Mouse (Mus musculus) olfactory bulb, adult 2 months (tissue): ENCODE measurements around the gene Dcun1d1. TPM values are rescaled to one million over a fixed set of nuclear protein-coding genes. Genes with fewer than 3 reads are reported as not detected.

Source experiments
- H3K27ac ChIP-seq: fragments of 200-500 bp; 2 replicates; pipeline ENCODE4 v1.5.1; 2012; ENCODE audit warnings: low read depth, low read length; ENCODE audit not compliant: insufficient read depth
- H3K4me1 ChIP-seq: fragments of 200-500 bp; 2 replicates; pipeline ENCODE4 v1.6.1; 2012; ENCODE audit warnings: low read length; ENCODE audit not compliant: control insufficient read depth, insufficient read depth
- H3K4me3 ChIP-seq: fragments of 200-500 bp; 2 replicates; pipeline ENCODE4 v1.5.1; 2012; ENCODE audit warnings: mild to moderate bottlenecking, low read depth, low read length, moderate library complexity; ENCODE audit not compliant: insufficient read depth
- CTCF ChIP-seq: fragments of 200-500 bp; IDR thresholded peaks from 2 replicates; pipeline ENCODE4 v1.5.1; 2012; ENCODE audit warnings: low read depth, mild to moderate bottlenecking, low read length, moderate library complexity; ENCODE audit not compliant: insufficient read depth
- POLR2A ChIP-seq: fragments of 200-500 bp; IDR thresholded peaks from 2 replicates; pipeline ENCODE4 v1.6.1; 2012; ENCODE audit warnings: mild to moderate bottlenecking, low read depth, low read length, moderate library complexity; ENCODE audit not compliant: insufficient read depth
- WGBS: fragments of 180-500 bp; shearing (Covaris S2); methylation state at CpG from one replicate; pipeline ENCODE4 v1.1.7; 2018; 5-methylcytosine and 5-hydroxymethylcytosine counted together
- polyA plus RNA-seq: library from polyadenylated mRNA; stranded (reverse); fragments of >200 nt; gene quantifications from 2 replicates; pipeline ENCODE4 v1.2.4, GENCODE M21; 2012; ENCODE audit warnings: low replicate concordance; ENCODE audit not compliant: missing spikeins, insufficient read depth, insufficient read length

Dcun1d1 gene
- polyA plus RNA-seq, 1 experiment = not detected

DNA sequence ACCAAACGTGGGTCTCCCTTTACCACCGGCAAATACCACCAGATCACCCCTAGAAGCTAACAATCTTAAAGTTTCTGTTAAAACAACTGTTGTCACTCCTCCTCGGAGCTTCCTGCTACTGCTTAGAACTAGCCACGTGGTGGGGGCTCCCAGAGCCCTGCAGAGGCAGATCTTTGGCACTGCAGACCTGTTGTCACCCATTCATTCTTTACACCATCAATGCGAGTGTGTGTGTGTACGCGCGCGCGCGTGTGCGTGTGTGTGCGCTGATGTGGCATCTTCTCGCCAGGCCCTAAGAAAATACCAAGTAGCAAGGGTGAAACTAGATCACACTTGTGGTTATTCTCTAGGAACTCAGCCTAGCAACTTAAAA is 3.9 kb downstream of the Dcun1d1 start:
- no peak for TF ChIP-seq POLR2A
- Histone ChIP-seq H3K4me3 (peak overlapping the region; percentile 99), H3K27ac (no peak overlapping the region), H3K4me1 (peaks cover 5% of the 10 kb centered on the region)
- WGBS = 1% methylated on average over 14 of the region's 14 CpGs

DNA sequence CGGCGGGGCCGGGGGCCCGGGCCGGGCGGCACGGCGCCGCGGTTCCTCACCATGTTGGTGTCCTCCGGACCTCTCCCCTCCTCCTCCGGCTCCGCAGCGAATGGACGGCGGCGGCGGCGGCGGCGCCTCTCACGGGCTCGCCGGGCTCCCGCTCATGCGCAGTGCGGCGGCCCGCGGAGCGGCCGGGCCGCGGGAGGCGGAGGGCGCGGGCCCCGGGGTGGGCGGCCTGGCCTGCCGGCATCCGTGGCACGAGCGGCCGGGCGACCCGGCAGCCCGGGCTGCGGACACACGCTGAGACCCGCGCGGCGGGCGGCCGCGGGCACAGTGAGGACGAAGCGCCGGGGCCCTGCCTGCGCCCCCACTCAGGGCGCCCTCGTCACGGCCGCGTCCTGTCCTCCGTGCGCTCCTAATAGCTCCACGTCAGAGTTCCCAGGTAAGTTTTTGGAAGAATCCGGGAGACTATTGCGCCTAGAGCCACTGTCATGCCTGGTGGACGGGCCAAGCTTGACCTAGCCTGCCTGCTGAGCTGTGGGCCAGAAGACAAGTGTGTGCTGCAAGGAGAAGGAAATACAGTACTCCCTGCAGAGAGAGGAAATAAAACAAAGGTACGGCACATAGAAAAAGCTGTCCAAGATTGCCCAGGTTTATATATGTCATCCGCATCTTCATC is 4.4 kb downstream of the Dcun1d1 start:
- peaks cover 5% of the 10 kb centered on the region for H3K4me1 ChIP-seq
- peak overlapping the region; percentile 34 for H3K27ac ChIP-seq
- whole genome bisulfite sequencing = under 1% methylated on average over 72 of the region's 73 CpGs
- peak overlapping the region; percentile 99 for H3K4me3 ChIP-seq
- no peak for TF ChIP-seq CTCF
- TF ChIP-seq POLR2A = 0 out of 2 replicates have a peak, but pooled peaks have one; percentile 19

DNA sequence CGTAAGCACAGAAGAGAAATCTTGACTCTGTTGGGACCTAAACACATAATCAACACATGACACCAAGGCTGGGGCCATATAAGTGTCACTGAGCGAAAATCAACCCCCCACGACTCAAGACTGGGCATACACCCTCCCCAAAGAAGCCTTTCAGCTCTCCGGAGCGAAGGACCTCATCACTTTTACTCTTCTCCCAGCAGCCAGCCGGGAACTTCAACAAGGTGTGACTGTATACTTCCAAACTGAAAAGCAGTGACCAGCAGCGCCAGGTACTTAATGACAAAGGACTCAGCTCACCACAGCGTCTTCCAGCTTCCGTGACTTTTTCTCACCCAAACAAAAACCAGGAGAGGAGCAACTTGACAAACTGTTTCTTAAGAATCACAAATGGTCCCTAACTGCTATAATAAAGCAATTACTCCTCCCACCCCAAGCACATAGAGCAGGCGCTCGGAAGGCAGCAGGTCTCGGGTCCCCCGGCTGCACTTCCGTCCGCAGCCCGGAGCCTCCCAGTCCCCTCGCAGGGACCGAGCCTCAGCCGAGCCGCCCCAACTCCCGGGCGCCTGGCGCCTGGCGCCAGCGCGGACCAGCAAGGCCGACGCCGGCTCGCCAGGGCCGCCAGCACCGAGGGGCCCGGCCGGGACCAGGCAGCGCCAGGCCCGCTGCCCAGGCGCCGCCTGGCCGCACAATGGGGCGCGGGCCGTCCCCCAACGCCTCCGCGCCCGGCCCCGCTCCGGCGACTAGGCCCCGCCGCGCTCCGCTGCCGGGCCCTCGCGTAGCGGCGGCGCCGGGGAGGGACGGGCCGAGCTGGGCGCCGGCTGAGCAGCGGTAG is 5.1 kb downstream of the Dcun1d1 start:
- Histone ChIP-seq H3K27ac (peak overlapping the region; percentile 34), H3K4me1 (peaks cover 5% of the 10 kb centered on the region), H3K4me3 (peak overlapping the region; percentile 99)
- no peak for TF ChIP-seq POLR2A
- TF ChIP-seq CTCF = no peak
- WGBS = 2% methylated on average over 65 of the region's 65 CpGs

- no peak for TF ChIP-seq POLR2A
- no peak for TF ChIP-seq CTCF
- 20% methylated on average over 7 of the region's 7 CpGs for WGBS
- H3K27ac ChIP-seq = no peak overlapping the region
- H3K4me3 ChIP-seq = no peak overlapping the region
- peaks cover 5% of the 10 kb centered on the region for H3K4me1 ChIP-seq
Measured at GRCm38 (mm10) chr3:35931359-35931758, 5.9 kb downstream of the Dcun1d1 start.

- H3K4me1 ChIP-seq = peaks cover 7% of the 10 kb centered on the region
- no peak overlapping the region for H3K27ac ChIP-seq
- TF ChIP-seq POLR2A = no peak
- TF ChIP-seq CTCF = no peak
- 64% methylated on average over 8 of the region's 8 CpGs for WGBS
- no peak overlapping the region for H3K4me3 ChIP-seq
Measured at GRCm38 (mm10) chr3:35929831-35930230, 7.4 kb downstream of the Dcun1d1 start.

DNA sequence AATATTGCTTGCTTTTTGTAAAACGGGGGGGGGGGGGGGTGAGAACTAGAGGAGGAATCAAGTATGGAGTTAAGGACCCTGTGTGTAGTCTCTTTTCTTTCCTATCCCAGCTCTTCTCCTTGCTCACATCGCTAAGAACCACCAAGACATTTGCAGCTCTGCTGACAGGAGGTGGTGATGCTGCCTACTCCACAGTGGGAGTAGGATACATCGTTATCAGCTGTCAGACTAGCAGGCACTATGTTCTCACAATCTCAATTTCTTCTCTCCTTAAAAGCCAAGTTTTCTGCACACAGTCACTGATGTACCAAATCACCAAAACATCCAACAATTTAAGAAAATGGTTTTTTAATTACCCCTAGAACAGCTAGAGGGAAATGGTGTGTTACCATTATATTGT is 7.8 kb downstream of the Dcun1d1 start:
- WGBS = 35% methylated on average over 3 of the region's 3 CpGs
- H3K27ac ChIP-seq = no peak overlapping the region
- H3K4me3 ChIP-seq = no peak overlapping the region
- peaks cover 7% of the 10 kb centered on the region for H3K4me1 ChIP-seq
- TF ChIP-seq CTCF (no peak), POLR2A (no peak)

DNA sequence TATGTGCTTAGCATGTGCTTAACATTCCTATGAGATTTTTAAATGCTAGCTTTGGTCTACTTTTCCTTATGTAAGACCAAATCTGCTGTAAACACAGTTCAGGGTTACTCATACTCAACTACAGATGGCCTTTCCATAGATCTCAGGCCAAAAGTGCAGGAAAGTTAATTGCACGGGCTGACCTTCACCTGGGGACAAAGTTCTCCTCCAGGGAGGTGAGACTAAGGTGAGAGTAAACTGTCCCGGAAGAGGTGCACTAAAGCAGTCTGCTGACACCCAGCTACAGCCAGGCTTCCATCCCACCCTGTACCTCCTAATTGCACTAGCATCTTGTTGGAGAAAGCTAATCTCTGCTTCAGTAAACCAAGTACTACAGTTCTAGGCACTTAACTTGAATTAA is 11.4 kb downstream of the Dcun1d1 start:
- no peak for TF ChIP-seq POLR2A
- TF ChIP-seq CTCF = no peak
- peaks cover 9% of the 10 kb centered on the region for H3K4me1 ChIP-seq
- H3K4me3 ChIP-seq = no peak overlapping the region
- 89% methylated on average over 2 of the region's 2 CpGs for WGBS
- H3K27ac ChIP-seq = no peak overlapping the region

DNA sequence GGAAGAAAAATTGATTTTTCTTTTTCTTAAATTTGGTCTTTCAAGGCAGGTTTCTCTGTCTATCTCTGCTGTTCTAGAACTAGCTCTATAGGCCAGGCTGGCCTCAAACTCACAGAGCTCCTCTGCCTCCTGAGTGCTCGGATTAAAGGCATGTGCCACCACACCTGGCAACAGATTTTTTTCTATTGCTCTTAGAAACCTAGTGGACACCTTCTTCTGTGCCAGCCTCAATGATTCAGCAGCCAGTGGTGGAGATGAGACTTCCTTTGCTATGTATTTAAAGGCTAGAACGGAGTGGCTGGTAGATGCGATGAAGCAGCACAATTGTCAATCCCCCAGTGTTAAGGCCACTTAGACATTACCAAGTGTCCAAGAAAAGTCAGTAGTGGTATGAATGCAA is 13.2 kb downstream of the Dcun1d1 start:
- 75% methylated on average over 3 of the region's 3 CpGs for WGBS
- H3K4me3 ChIP-seq = no peak overlapping the region
- TF ChIP-seq CTCF = no peak
- no peak for TF ChIP-seq POLR2A
- H3K27ac ChIP-seq = no peak overlapping the region
- H3K4me1 ChIP-seq = peaks cover 7% of the 10 kb centered on the region; the same call in 1 of the 2 replicates

- 82% methylated on average over 7 of the region's 7 CpGs for WGBS
- Histone ChIP-seq H3K4me1 (peaks cover 7% of the 10 kb centered on the region; the same call in 1 of the 2 replicates), H3K4me3 (no peak overlapping the region), H3K27ac (no peak overlapping the region)
- no peak for TF ChIP-seq CTCF
- TF ChIP-seq POLR2A = no peak
Measured at GRCm38 (mm10) chr3:35923495-35923894, 13.8 kb downstream of the Dcun1d1 start.
